Mouse (Mus musculus) MEL (cell line): ENCODE results near the gene Gm42674.
A peak's percentile ranks its signal among the peaks of the same experiment; 100 is the strongest.

Experiments used
- BHLHE40 ChIP-seq: IDR thresholded peaks from 2 replicates; pipeline ENCODE4 v1.6.1; 2012; ENCODE audit warnings: low read depth, mild to moderate bottlenecking, inconsistent platforms, low read length, improper control_type of control experiment, borderline replicate concordance
- CHD2 ChIP-seq: IDR thresholded peaks from 2 replicates; pipeline ENCODE4 v1.6.1; 2011; ENCODE audit warnings: low read length, improper control_type of control experiment
- CTCF ChIP-seq, 3 experiments: IDR thresholded peaks in 2 of 3; conservative IDR thresholded peaks in 1 of 3; 2 replicates each; pipeline ENCODE4 v1.5.1; 2011 to 2012; ENCODE audit warnings: low read length in 3 of 3, low read depth in 2 of 3, mild to moderate bottlenecking in 2 of 3, improper control_type of control experiment in 1 of 3, inconsistent platforms in 1 of 3, mixed read lengths in 1 of 3, moderate library complexity in 1 of 3; ENCODE audit not compliant: control insufficient read depth in 1 of 3, insufficient read depth in 1 of 3, poor library complexity in 1 of 3, severe bottlenecking in 1 of 3
- ELF1 ChIP-seq: IDR thresholded peaks from 2 replicates; pipeline ENCODE4 v1.6.1; 2014; ENCODE audit warnings: low read depth, mild to moderate bottlenecking, inconsistent platforms, low read length, improper control_type of control experiment, moderate library complexity
- ETS1 ChIP-seq: IDR thresholded peaks from 2 replicates; pipeline ENCODE4 v1.6.1; 2012; ENCODE audit warnings: low read depth, mild to moderate bottlenecking, inconsistent platforms, low read length, improper control_type of control experiment, moderate library complexity
- HCFC1 ChIP-seq: IDR thresholded peaks from 2 replicates; pipeline ENCODE4 v1.6.1; 2012; ENCODE audit warnings: low read depth, mild to moderate bottlenecking, inconsistent platforms, low read length, improper control_type of control experiment, moderate library complexity
- KAT2A ChIP-seq: conservative IDR thresholded peaks from 2 replicates; pipeline ENCODE4 v1.6.1; 2012; ENCODE audit warnings: low read depth, low read length, improper control_type of control experiment, inconsistent platforms
- MXI1 ChIP-seq: IDR thresholded peaks from 2 replicates; pipeline ENCODE4 v1.6.1; 2011; ENCODE audit warnings: mild to moderate bottlenecking, low read depth, low read length, improper control_type of control experiment
- POLR2A ChIP-seq, 2 experiments: IDR thresholded peaks; 2 replicates each; pipeline ENCODE4 v1.6.1; 2011 to 2012; ENCODE audit warnings: low read length in 2 of 2, mild to moderate bottlenecking in 2 of 2, control low read depth in 1 of 2, improper control_type of control experiment in 1 of 2, low read depth in 1 of 2, moderate library complexity in 1 of 2; ENCODE audit not compliant: control insufficient read depth in 1 of 2, insufficient read depth in 1 of 2, poor library complexity in 1 of 2
- SIN3A ChIP-seq: IDR thresholded peaks from 2 replicates; pipeline ENCODE4 v1.6.1; 2012; ENCODE audit warnings: low read length, improper control_type of control experiment, inconsistent platforms
- TCF12 ChIP-seq: IDR thresholded peaks from 2 replicates; pipeline ENCODE4 v1.6.1; 2014; ENCODE audit warnings: low read depth, mild to moderate bottlenecking, inconsistent platforms, low read length, improper control_type of control experiment, moderate library complexity
- UBTF ChIP-seq: IDR thresholded peaks from 2 replicates; pipeline ENCODE4 v1.6.1; 2012; ENCODE audit warnings: low read depth, mild to moderate bottlenecking, inconsistent platforms, low read length, improper control_type of control experiment, moderate library complexity, borderline replicate concordance; ENCODE audit not compliant: insufficient read depth
- USF1 ChIP-seq: IDR thresholded peaks from 2 replicates; pipeline ENCODE4 v1.6.1; 2014; ENCODE audit warnings: low read depth, mild to moderate bottlenecking, inconsistent platforms, low read length, improper control_type of control experiment, moderate library complexity
- ZNF384 ChIP-seq: IDR thresholded peaks from 2 replicates; pipeline ENCODE4 v1.6.1; 2012; ENCODE audit warnings: low read depth, mild to moderate bottlenecking, inconsistent platforms, low read length, improper control_type of control experiment

DNA sequence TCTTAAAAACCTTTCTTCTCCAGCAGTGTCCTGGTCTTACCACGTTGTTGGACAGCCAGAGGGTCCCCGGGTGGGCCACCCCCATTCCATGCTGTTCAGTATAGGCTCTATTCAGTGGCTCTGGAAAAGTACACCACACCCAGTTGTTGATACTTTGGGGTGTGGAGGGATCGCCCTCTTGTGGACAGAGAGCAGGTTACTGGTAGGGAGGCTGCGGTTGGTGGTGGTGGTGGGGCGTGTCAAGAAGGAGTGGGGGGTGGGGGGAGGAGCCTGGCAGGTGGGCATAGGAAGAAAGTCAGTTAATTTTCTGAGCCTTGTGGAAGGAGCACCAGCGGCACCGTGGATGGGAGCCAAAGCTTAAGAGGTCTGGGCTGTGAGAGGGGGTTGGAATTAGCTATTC is 13.7 kb downstream of the Gm42674 start:
- TF ChIP-seq CTCF (IDR thresholded peaks at IDR 0.05 in 2 of 3, conservative IDR thresholded peaks at IDR 0.05 in 1 of 3; ENCODE audit: control insufficient read depth in 1 of 3, insufficient read depth in 1 of 3, low read depth in 2 of 3, low read length in 3 of 3, poor library complexity in 1 of 3, severe bottlenecking in 1 of 3) = peak; percentile 79 to 95 (median 93)
- 0 out of 2 replicates have a peak, but pooled peaks have one; percentile 39 for TF ChIP-seq HCFC1
- TF ChIP-seq SIN3A = no peak; the same call in 1 of the 2 replicates
- no peak for TF ChIP-seq MXI1
- no peak for TF ChIP-seq CHD2
- TF ChIP-seq UBTF = no peak
- no peak for TF ChIP-seq POLR2A (IDR thresholded peaks at IDR 0.05; ENCODE audit: control insufficient read depth in 1 of 2, insufficient read depth in 1 of 2, low read depth in 1 of 2, low read length in 2 of 2, poor library complexity in 1 of 2)
- TF ChIP-seq ETS1 = no peak
- no peak for TF ChIP-seq ZNF384
- TF ChIP-seq ELF1 = no peak
- no peak for TF ChIP-seq USF1
- TF ChIP-seq BHLHE40 = no peak
- no peak for TF ChIP-seq KAT2A
- no peak for TF ChIP-seq TCF12
